Mouse (Mus musculus): ENCODE measurements around the gene Fam3a. TPM values are rescaled to one million over a fixed set of nuclear protein-coding genes. Genes with fewer than 3 reads are reported as not detected.

The Fam3a gene
- total RNA-seq, 1 experiment from 2014 or later = 26.6 TPM

Other genes starting within 250 kb of the Fam3a start
- gene Tex28, start 225.4 kb downstream of the Fam3a start, total RNA-seq (2021) = not detected in 2 replicates
- not detected in 2 replicates for gene Tktl1, start 216.0 kb downstream of the Fam3a start, total RNA-seq (2021)
- 138 and 176 TPM in 2 replicates for gene Flna, start 143.5 kb downstream of the Fam3a start, total RNA-seq (2021)
- gene Emd, start 138.6 kb downstream of the Fam3a start, total RNA-seq (2021) = 56.8 and 67.7 TPM in 2 replicates
- 289 and 296 TPM in 2 replicates for gene Rpl10, start 122.5 kb downstream of the Fam3a start, total RNA-seq (2021)
- gene Taz, start 111.4 kb downstream of the Fam3a start, total RNA-seq (2021) = 61.6 and 72.0 TPM in 2 replicates
- 9.0 and 12.7 TPM in 2 replicates for gene Dnase1l1, start 110.9 kb downstream of the Fam3a start, total RNA-seq (2021)
- 150 and 155 TPM in 2 replicates for gene Atp6ap1, start 96.2 kb downstream of the Fam3a start, total RNA-seq (2021)
- gene Gdi1, start 88.3 kb downstream of the Fam3a start, total RNA-seq (2021) = 150 and 180 TPM in 2 replicates
- 53.1 and 56.0 TPM in 2 replicates for gene Fam50a, start 80.2 kb downstream of the Fam3a start, total RNA-seq (2021)
- gene Plxna3, start 64.2 kb downstream of the Fam3a start, total RNA-seq (2021) = 7.7 and 9.0 TPM in 2 replicates
- 54.2 and 55.1 TPM in 2 replicates for gene Lage3, start 39.7 kb downstream of the Fam3a start, total RNA-seq (2021)
- gene Ubl4a, start 20.1 kb downstream of the Fam3a start, total RNA-seq (2021) = 49.6 and 51.5 TPM in 2 replicates
- gene Slc10a3, start 19.9 kb downstream of the Fam3a start, total RNA-seq (2021) = 18.9 and 21.5 TPM in 2 replicates
- gene Ikbkg, start within 50 bp of the Fam3a start, total RNA-seq (2021) = 56.3 and 56.5 TPM in 2 replicates
- gene G6pdx, start 35.9 kb upstream of the Fam3a start, total RNA-seq (2021) = 105 and 114 TPM in 2 replicates
- not detected in 2 replicates for gene Gm6880, start 88.1 kb upstream of the Fam3a start, total RNA-seq (2021)
- not detected in 2 replicates for gene Olfr1326-ps1, start 181.6 kb upstream of the Fam3a start, total RNA-seq (2021)
- gene Olfr1325, start 199.4 kb upstream of the Fam3a start, total RNA-seq (2021) = not detected in 2 replicates

Data from adrenal gland, postnatal 14 days (tissue).